Mouse (Mus musculus) CH12.LX (cell line): ENCODE data around the gene Ltf. TPM values are rescaled to one million over a fixed set of nuclear protein-coding genes. Genes with fewer than 3 reads are reported as not detected.

ENCODE experiments used
- DNase-seq: peaks from one replicate; pipeline ENCODE4 v3.0.0-alpha.2; 2013; ENCODE audit errors: extremely low read depth
- H3K27ac ChIP-seq: 2 replicates; pipeline ENCODE4 v1.5.1; 2012; ENCODE audit warnings: low read depth, mild to moderate bottlenecking, control low read depth, moderate library complexity; ENCODE audit not compliant: insufficient read depth
- H3K27me3 ChIP-seq: replicated peaks from 2 replicates; pipeline ENCODE3; 2012; ENCODE audit warnings: inconsistent platforms
- H3K36me3 ChIP-seq, 2 experiments: replicated peaks in 1 of 2; 2 replicates each; pipeline versions ENCODE3 to v1.6.1; 2012; ENCODE audit warnings: inconsistent platforms in 1 of 2, low read length in 1 of 2, mild to moderate bottlenecking in 1 of 2, mixed read lengths in 1 of 2, moderate library complexity in 1 of 2; ENCODE audit not compliant: control insufficient read depth in 1 of 2, insufficient read depth in 1 of 2
- H3K4me1 ChIP-seq, 2 experiments: 2 replicates each; pipeline ENCODE4 v1.6.1; 2012; ENCODE audit warnings: inconsistent platforms in 1 of 2, moderate library complexity in 1 of 2; ENCODE audit not compliant: insufficient read depth in 2 of 2, control insufficient read depth in 1 of 2
- H3K4me2 ChIP-seq: 2 replicates; pipeline ENCODE4 v1.6.1; 2012; ENCODE audit warnings: low read depth, mild to moderate bottlenecking, control low read depth; ENCODE audit not compliant: poor library complexity, insufficient read depth, severe bottlenecking
- H3K4me3 ChIP-seq, 3 experiments: fragments of 150-350 bp in 1 of 3; sonication (generic) in 1 of 3; replicated peaks in 1 of 3; 2 replicates each; pipeline versions ENCODE3 to v1.5.1; 2011 to 2012; ENCODE audit warnings: low read depth in 2 of 3, low read length in 2 of 3, mild to moderate bottlenecking in 2 of 3, moderate library complexity in 2 of 3, control low read depth in 1 of 3, improper control_type of control experiment in 1 of 3, inconsistent platforms in 1 of 3, mixed read lengths in 1 of 3; ENCODE audit not compliant: poor library complexity in 1 of 3
- H3K79me2 ChIP-seq: replicated peaks from 2 replicates; pipeline ENCODE4 v1.6.1; 2012; ENCODE audit warnings: mild to moderate bottlenecking, moderate library complexity; ENCODE audit not compliant: control insufficient read depth, poor library complexity, insufficient read depth, severe bottlenecking; ENCODE audit errors: extremely low read depth
- H3K9ac ChIP-seq: 2 replicates; pipeline ENCODE4 v1.6.1; 2012; ENCODE audit warnings: low read depth, mild to moderate bottlenecking, control low read depth, moderate library complexity; ENCODE audit not compliant: insufficient read depth
- H3K9me3 ChIP-seq: replicated peaks from 2 replicates; pipeline ENCODE3; 2012; ENCODE audit warnings: low read length, inconsistent platforms, mixed read lengths
- CHD1 ChIP-seq: IDR thresholded peaks from 2 replicates; pipeline ENCODE4 v1.6.1; 2012; ENCODE audit warnings: low read depth, low read length, improper control_type of control experiment, inconsistent platforms
- CHD2 ChIP-seq: IDR thresholded peaks from 2 replicates; pipeline ENCODE4 v1.6.1; 2011; ENCODE audit warnings: low read length, improper control_type of control experiment
- E2F4 ChIP-seq: IDR thresholded peaks from 2 replicates; pipeline ENCODE4 v1.6.1; 2011; ENCODE audit warnings: low read depth, low read length, improper control_type of control experiment; ENCODE audit not compliant: insufficient replicate concordance
- EP300 ChIP-seq: IDR thresholded peaks from 2 replicates; pipeline ENCODE4 v1.6.1; 2011; ENCODE audit warnings: low read length, improper control_type of control experiment
- ETS1 ChIP-seq: conservative IDR thresholded peaks from 2 replicates; pipeline ENCODE4 v1.6.1; 2012; ENCODE audit warnings: low read depth, mild to moderate bottlenecking, inconsistent platforms, low read length, improper control_type of control experiment, moderate library complexity
- IRF4 ChIP-seq: IDR thresholded peaks from 2 replicates; pipeline ENCODE4 v1.6.1; 2014; ENCODE audit warnings: low read depth, mild to moderate bottlenecking, inconsistent platforms, low read length, improper control_type of control experiment
- JUN ChIP-seq: IDR thresholded peaks from 2 replicates; pipeline ENCODE4 v1.6.1; 2011; ENCODE audit warnings: low read depth, mild to moderate bottlenecking, low read length, improper control_type of control experiment, moderate library complexity; ENCODE audit not compliant: insufficient read depth
- JUND ChIP-seq: conservative IDR thresholded peaks from 2 replicates; pipeline ENCODE4 v1.6.1; 2011; ENCODE audit warnings: low read depth, low read length, improper control_type of control experiment
- KAT2A ChIP-seq: IDR thresholded peaks from 2 replicates; pipeline ENCODE4 v1.6.1; 2012; ENCODE audit warnings: low read length, improper control_type of control experiment, inconsistent platforms; ENCODE audit not compliant: insufficient replicate concordance
- MAZ ChIP-seq: IDR thresholded peaks from 2 replicates; pipeline ENCODE4 v1.6.1; 2012; ENCODE audit warnings: low read depth, mild to moderate bottlenecking, inconsistent platforms, low read length, improper control_type of control experiment, moderate library complexity
- MEF2A ChIP-seq: IDR thresholded peaks from 2 replicates; pipeline ENCODE4 v1.6.1; 2014; ENCODE audit warnings: low read depth, mild to moderate bottlenecking, inconsistent platforms, low read length, improper control_type of control experiment, borderline replicate concordance
- MXI1 ChIP-seq: IDR thresholded peaks from 2 replicates; pipeline ENCODE4 v1.6.1; 2011; ENCODE audit warnings: mild to moderate bottlenecking, low read depth, low read length, improper control_type of control experiment
- MYC ChIP-seq: IDR thresholded peaks from 2 replicates; pipeline ENCODE4 v1.6.1; 2011; ENCODE audit warnings: low read depth, mild to moderate bottlenecking, improper control_type of control experiment, low read length
- NELFE ChIP-seq: IDR thresholded peaks from 2 replicates; pipeline ENCODE4 v1.6.1; 2011; ENCODE audit warnings: low read depth, low read length, improper control_type of control experiment
- NRF1 ChIP-seq: IDR thresholded peaks from 2 replicates; pipeline ENCODE4 v1.6.1; 2014; ENCODE audit warnings: low read depth, mild to moderate bottlenecking, inconsistent platforms, low read length, improper control_type of control experiment, moderate library complexity
- PAX5 ChIP-seq: IDR thresholded peaks from 2 replicates; pipeline ENCODE4 v1.6.1; 2012; ENCODE audit warnings: low read length, inconsistent platforms, mixed read lengths
- POLR2A ChIP-seq: IDR thresholded peaks from 2 replicates; pipeline ENCODE4 v1.6.1; 2011; ENCODE audit warnings: low read depth, mild to moderate bottlenecking, improper control_type of control experiment, low read length
- POLR2AphosphoS2 ChIP-seq: IDR thresholded peaks from 2 replicates; pipeline ENCODE4 v1.6.1; 2011; ENCODE audit warnings: low read depth, low read length, improper control_type of control experiment
- RAD21 ChIP-seq: IDR thresholded peaks from 2 replicates; pipeline ENCODE4 v1.6.1; 2011; ENCODE audit warnings: low read depth, mild to moderate bottlenecking, low read length, improper control_type of control experiment, moderate library complexity
- SIN3A ChIP-seq: IDR thresholded peaks from 2 replicates; pipeline ENCODE4 v1.6.1; 2012; ENCODE audit warnings: low read length, improper control_type of control experiment, inconsistent platforms
- TBP ChIP-seq: conservative IDR thresholded peaks from 2 replicates; pipeline ENCODE4 v1.6.1; 2011; ENCODE audit warnings: low read depth, low read length, improper control_type of control experiment
- USF1 ChIP-seq: IDR thresholded peaks from 2 replicates; pipeline ENCODE4 v1.6.1; 2014; ENCODE audit warnings: low read depth, mild to moderate bottlenecking, inconsistent platforms, low read length, improper control_type of control experiment
- USF2 ChIP-seq: conservative IDR thresholded peaks from 2 replicates; pipeline ENCODE4 v1.6.1; 2011; ENCODE audit warnings: low read depth, low read length, improper control_type of control experiment
- ZKSCAN1 ChIP-seq: IDR thresholded peaks from 2 replicates; pipeline ENCODE4 v1.6.1; 2012; ENCODE audit warnings: low read depth, inconsistent platforms, low read length, improper control_type of control experiment, borderline replicate concordance
- ZMIZ1 ChIP-seq: IDR thresholded peaks from 2 replicates; pipeline ENCODE4 v1.6.1; 2012; ENCODE audit warnings: low read depth, mild to moderate bottlenecking, inconsistent platforms, low read length, improper control_type of control experiment
- ZNF384 ChIP-seq: IDR thresholded peaks from 2 replicates; pipeline ENCODE4 v1.6.1; 2012; ENCODE audit warnings: low read depth, low read length, improper control_type of control experiment, inconsistent platforms
- dilution Hi-C: fragments of 300-500 bp; cut with MboI; formaldehyde crosslinking; loops from 2 replicates; pipeline ENCODE4 v1.14.3; 2020; ENCODE audit warnings: low sequenced_read_pairs; ENCODE audit not compliant: extremely low pct_unique_long_range_greater_than_20kb, extremely low pct_ligation_motif_present
- in situ Hi-C: fragments of 300-500 bp; cut with MboI; formaldehyde crosslinking; loops from 3 replicates; pipeline ENCODE4 v1.14.3; 2019; ENCODE audit warnings: low sequenced_read_pairs, low pct_ligation_motif_present, low pct_unique_long_range_greater_than_20kb, mixed read lengths
- polyA plus RNA-seq: library from polyadenylated mRNA; unstranded; fragments of >175 nt; gene quantifications from 2 replicates; pipeline ENCODE4 v1.2.1, GENCODE M21; 2012; ENCODE audit warnings: low read depth; ENCODE audit not compliant: insufficient read length
- total RNA-seq, 2 experiments: library from RNA; depleted of rRNA; stranded (reverse); fragments of 300-350 nt in 1 of 2; fragments of >200 nt in 1 of 2; gene quantifications; 2 replicates each; pipeline ENCODE4 v1.2.3; 2012 to 2014

Gene Ltf
- total and polyA plus RNA-seq, 3 experiments: 0.08 TPM; not detected in 2

- Histone ChIP-seq H3K9ac (no peak overlapping the region), H3K79me2 (no peaks in the 10 kb centered on the region), H3K36me3 (no peaks in the 10 kb centered on the region), H3K9me3 (no peaks in the 10 kb centered on the region), H3K27me3 (peaks cover 2% of the 10 kb centered on the region), H3K27ac (no peak overlapping the region), H3K4me1 (peaks cover 13 to 24% of the 10 kb centered on the region in 2 experiments), H3K4me3 (no peak overlapping the region), H3K4me2 (0 out of 2 replicates have a peak overlapping the region, but pooled peaks have one; percentile 1)
- dilution Hi-C loops (no loop called here), in situ Hi-C loops (no loop called here)
- DNase-seq: no peak
- TF ChIP-seq MAZ (no peak), NRF1 (no peak), USF1 (no peak), CHD1 (no peak), PAX5 (no peak), NELFE (no peak), ZNF384 (no peak; the same call in 1 of the 2 replicates), MYC (no peak), JUN (no peak), POLR2A (no peak), CHD2 (no peak), MEF2A (no peak), EP300 (no peak), USF2 (no peak), ZKSCAN1 (no peak), E2F4 (no peak), RAD21 (no peak), POLR2AphosphoS2 (no peak), ZMIZ1 (no peak)
Measured at GRCm38 (mm10) chr9:111086137-111086536, 67.1 kb downstream of the Ltf start.

- Histone ChIP-seq H3K4me1 (peaks cover 9 to 20% of the 10 kb centered on the region in 2 experiments), H3K4me2 (peak overlapping the region; percentile 31; the same call in 1 of the 2 replicates), H3K9me3 (no peaks in the 10 kb centered on the region), H3K36me3 (no peaks in the 10 kb centered on the region), H3K27me3 (peaks cover 5% of the 10 kb centered on the region), H3K9ac (peak overlapping the region; percentile 30; the same call in 1 of the 2 replicates), H3K27ac (no peak overlapping the region), H3K4me3 (peak overlapping the region in 1 of 3 experiments; percentile 26), H3K79me2 (no peaks in the 10 kb centered on the region)
- 0 out of 2 replicates have a peak, but pooled peaks have one; percentile 12 for TF ChIP-seq IRF4
- no peak for TF ChIP-seq MYC
- no peak for TF ChIP-seq SIN3A
- peak; percentile 46; the same call in 1 of the 2 replicates for TF ChIP-seq EP300
- no peak for TF ChIP-seq NELFE
- no peak for TF ChIP-seq POLR2A
- no peak for TF ChIP-seq MXI1
- TF ChIP-seq JUND: peak; percentile 75
- no peak for TF ChIP-seq USF2
- TF ChIP-seq ETS1: peak; percentile 54; the same call in 1 of the 2 replicates
- TF ChIP-seq JUN: peak; percentile 94
- no peak for TF ChIP-seq PAX5
- no peak for TF ChIP-seq TBP
- no peak for TF ChIP-seq KAT2A
- 0 out of 2 replicates have a peak, but pooled peaks have one; percentile 14 for TF ChIP-seq MEF2A
- dilution Hi-C loops: no loop called here
- DNase-seq: no peak
- in situ Hi-C loops: no loop called here
Measured at GRCm38 (mm10) chr9:111086995-111087606, 68.0 kb downstream of the Ltf start.
